Comparison of ENCODE assay signal across 9 mouse cellular contexts in the genomic region with DNA sequence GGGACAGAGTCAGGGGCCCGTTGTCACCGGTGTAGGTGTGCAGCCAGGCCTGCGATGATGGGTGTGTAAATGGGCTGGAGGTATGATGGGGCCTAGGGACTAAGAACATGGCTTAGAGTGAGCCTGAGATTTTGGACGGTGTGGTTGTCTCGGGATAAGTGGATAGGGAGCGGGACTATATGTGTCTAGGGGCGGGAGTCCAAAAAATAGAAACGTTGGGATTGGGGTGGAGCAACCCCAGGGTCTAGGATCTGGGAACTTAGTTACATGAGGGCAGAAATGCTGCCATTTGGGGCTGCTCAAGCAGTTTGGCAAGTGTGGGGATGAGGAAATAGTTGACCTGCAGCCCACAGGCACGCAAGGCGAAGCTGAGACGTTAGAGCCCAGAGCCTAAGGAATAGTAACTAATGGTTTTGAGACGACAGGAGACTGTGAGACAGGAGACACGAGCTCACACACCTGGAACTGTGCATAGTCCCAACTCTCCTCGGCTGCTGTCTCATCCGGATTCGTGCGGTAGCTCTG. TPM values are rescaled to one million over a fixed set of nuclear protein-coding genes. Genes with fewer than 3 reads are reported as not detected.
DNase-seq lines count a peak whose midpoint lies in the region; ATAC-seq and TF ChIP-seq lines count a peak whose summit lies in the region.
"Had no signal": no experiment of that assay in that cellular context is flagged by ENCODE, and none has a peak within 500 bp of the region (broad histone marks: within the 10 kb centered on the region; RNA-seq: fewer than 3 reads in every experiment).

No protein-coding gene starts in this region.

- H3K9ac ChIP-seq in lung, postnatal 0 days (replicated peaks; ENCODE audit: low read depth): no peak overlapping the region
- peak overlapping the region; percentile 12; the same call in 1 of the 2 replicates for H3K9ac ChIP-seq in forebrain, embryonic 16.5 days (replicated peaks; ENCODE audit: low read depth, low read length)
- H3K9ac ChIP-seq in intestine, postnatal 0 days (ENCODE audit: low read depth, low read length): no peak overlapping the region
- no peak overlapping the region for H3K9ac ChIP-seq in neural tube, embryonic 15.5 days (replicated peaks)

- H3K4me3 ChIP-seq in lung, postnatal 0 days (ENCODE audit: low read depth, low read length): peak overlapping the region; percentile 24
- H3K4me3 ChIP-seq in forebrain, embryonic 16.5 days (replicated peaks; ENCODE audit: low read length): peak overlapping the region; percentile 2; the same call in 1 of the 2 replicates
- no peak overlapping the region for H3K4me3 ChIP-seq in intestine, postnatal 0 days (ENCODE audit: low read depth, low read length)
- H3K4me3 ChIP-seq in neural tube, embryonic 15.5 days (replicated peaks): peak overlapping the region; percentile 5; the same call in 1 of the 2 replicates

- 0 out of 2 replicates have a peak, but pooled peaks cover 6% of the 10 kb centered on the region for H3K36me3 ChIP-seq in lung, postnatal 0 days (ENCODE audit: insufficient read depth, low read length)
- H3K36me3 ChIP-seq in forebrain, embryonic 16.5 days (ENCODE audit: control insufficient read depth, insufficient read depth): no peaks in the 10 kb centered on the region
- peaks cover 11% of the 10 kb centered on the region; the same call in 1 of the 2 replicates for H3K36me3 ChIP-seq in intestine, postnatal 0 days (ENCODE audit: control insufficient read depth, insufficient read depth)
- no peaks in the 10 kb centered on the region for H3K36me3 ChIP-seq in neural tube, embryonic 15.5 days

- WGBS in lung, postnatal 0 days: 41% methylated on average over 17 of the region's 17 CpGs
- 33% methylated on average over 17 of the region's 17 CpGs for whole genome bisulfite sequencing in forebrain, embryonic 16.5 days
- WGBS in intestine, postnatal 0 days: 49% methylated on average over 17 of the region's 17 CpGs
- 38% methylated on average over 17 of the region's 17 CpGs for WGBS in neural tube, embryonic 15.5 days

- peak; percentile 39; the same call in 1 of the 2 replicates for ATAC-seq in lung, postnatal 0 days
- ATAC-seq in forebrain, embryonic 16.5 days: no peak; the same call in 1 of the 2 replicates
- 0 out of 2 replicates have a peak, but pooled peaks have one; percentile 8 for ATAC-seq in intestine, postnatal 0 days
- 0 out of 2 replicates have a peak, but pooled peaks have one; percentile 6 for ATAC-seq in neural tube, embryonic 15.5 days (ENCODE audit: low FRiP score)

- peaks cover 13% of the 10 kb centered on the region; the same call in 1 of the 2 replicates for H3K4me1 ChIP-seq in lung, postnatal 0 days (ENCODE audit: insufficient read depth, low read depth, low read length)
- peaks cover 27% of the 10 kb centered on the region for H3K4me1 ChIP-seq in forebrain, embryonic 16.5 days (replicated peaks; ENCODE audit: control insufficient read depth, insufficient read depth, low read length)
- H3K4me1 ChIP-seq in intestine, postnatal 0 days (replicated peaks; ENCODE audit: control insufficient read depth, insufficient read depth, low read length): peaks cover 8% of the 10 kb centered on the region
- H3K4me1 ChIP-seq in neural tube, embryonic 15.5 days: peaks cover 24% of the 10 kb centered on the region

- no peaks in the 10 kb centered on the region for H3K9me3 ChIP-seq in lung, postnatal 0 days (ENCODE audit: low read length)
- H3K9me3 ChIP-seq in forebrain, embryonic 16.5 days (ENCODE audit: control insufficient read depth, low read length): no peaks in the 10 kb centered on the region
- no peaks in the 10 kb centered on the region for H3K9me3 ChIP-seq in intestine, postnatal 0 days (ENCODE audit: control insufficient read depth)
- H3K9me3 ChIP-seq in neural tube, embryonic 15.5 days (replicated peaks): no peaks in the 10 kb centered on the region

- H3K27me3 ChIP-seq in lung, postnatal 0 days (replicated peaks; ENCODE audit: insufficient read depth, low read length): no peaks in the 10 kb centered on the region
- peaks cover 14% of the 10 kb centered on the region for H3K27me3 ChIP-seq in forebrain, embryonic 16.5 days (replicated peaks; ENCODE audit: control insufficient read depth, insufficient read depth, low read length)
- H3K27me3 ChIP-seq in intestine, postnatal 0 days (replicated peaks; ENCODE audit: control insufficient read depth, insufficient read depth, low read length): no peaks in the 10 kb centered on the region
- H3K27me3 ChIP-seq in neural tube, embryonic 15.5 days (replicated peaks): peaks cover 42% of the 10 kb centered on the region

- peak overlapping the region; percentile 51 for H3K4me2 ChIP-seq in lung, postnatal 0 days (replicated peaks; ENCODE audit: low read depth, low read length)
- peak overlapping the region; percentile 43 for H3K4me2 ChIP-seq in forebrain, embryonic 16.5 days (ENCODE audit: low read length)
- peak overlapping the region; percentile 57; the same call in 1 of the 2 replicates for H3K4me2 ChIP-seq in intestine, postnatal 0 days (replicated peaks; ENCODE audit: low read depth)
- peak overlapping the region; percentile 42 for H3K4me2 ChIP-seq in neural tube, embryonic 15.5 days

- no peak for TF ChIP-seq EP300 in lung, postnatal 0 days (IDR thresholded peaks at IDR 0.05)

- peak overlapping the region; percentile 47 for H3K27ac ChIP-seq in lung, postnatal 0 days (ENCODE audit: low read length)
- H3K27ac ChIP-seq in forebrain, embryonic 16.5 days (ENCODE audit: low read length): peak overlapping the region; percentile 5; the same call in 1 of the 2 replicates
- no peak overlapping the region for H3K27ac ChIP-seq in intestine, postnatal 0 days (ENCODE audit: low read depth, low read length)
- H3K27ac ChIP-seq in neural tube, embryonic 15.5 days (replicated peaks): no peak overlapping the region

- no peak for TF ChIP-seq CTCF in lung, postnatal 0 days (IDR thresholded peaks at IDR 0.05)
- no peak for TF ChIP-seq CTCF in intestine, postnatal 0 days (IDR thresholded peaks at IDR 0.05; ENCODE audit: low read depth)

- peak; percentile 66 for DNase-seq in lung, postnatal 0 days (ENCODE audit: low spot score)
- no peak for DNase-seq in lung, postnatal 4 days
- no peak for DNase-seq in urinary bladder, adult 2 months (ENCODE audit: low spot score)
- no peak for DNase-seq in frontal cortex, postnatal 10 days (ENCODE audit: low spot score in 2 of 2)
- DNase-seq in retina, embryonic 14.5 days (ENCODE audit: low spot score): no peak
- DNase-seq: layer of hippocampus, postnatal 36 days had no signal

RNA-seq across cellular contexts. Expression of a gene that starts 3.2 kb away (rescaled TPM):
- 9.1 and 9.8 TPM in 2 replicates for polyA plus RNA-seq in lung, postnatal 0 days (2015; fragmentation: Nextera tagmentation; extraction: Ambion mirVana)
- polyA plus RNA-seq in forebrain, embryonic 16.5 days (2015; fragmentation: Nextera tagmentation; extraction: Ambion mirVana): 1.5 and 1.6 TPM in 2 replicates
- polyA plus RNA-seq in intestine, postnatal 0 days (2015; fragmentation: Nextera tagmentation; extraction: Ambion mirVana): 1.6 and 2.3 TPM in 2 replicates
- polyA plus RNA-seq in neural tube, embryonic 15.5 days (2015; fragmentation: Nextera tagmentation; extraction: Ambion mirVana): 1.7 and 12.4 TPM in 2 replicates
- polyA plus RNA-seq in urinary bladder, adult 2 months (2012; rRNA removed): 12.3 and 15.1 TPM in 2 replicates

RNA-seq across cellular contexts. Expression of a gene that starts 5.2 kb away (rescaled TPM):
- polyA plus RNA-seq in lung, postnatal 0 days (2015; fragmentation: Nextera tagmentation; extraction: Ambion mirVana): not detected in 2 replicates
- polyA plus RNA-seq in forebrain, embryonic 16.5 days (2015; fragmentation: Nextera tagmentation; extraction: Ambion mirVana): 0.30 and 0.47 TPM in 2 replicates
- polyA plus RNA-seq in intestine, postnatal 0 days (2015; fragmentation: Nextera tagmentation; extraction: Ambion mirVana): not detected in 2 replicates
- 0.67 and 0.78 TPM in 2 replicates for polyA plus RNA-seq in neural tube, embryonic 15.5 days (2015; fragmentation: Nextera tagmentation; extraction: Ambion mirVana)
- not detected in 2 replicates for polyA plus RNA-seq in urinary bladder, adult 2 months (2012; rRNA removed)

RNA-seq across cellular contexts. Expression of a gene that starts 20.2 kb away (rescaled TPM):
- polyA plus RNA-seq in lung, postnatal 0 days (2015; fragmentation: Nextera tagmentation; extraction: Ambion mirVana): 46.5 and 52.3 TPM in 2 replicates
- 73.1 and 79.5 TPM in 2 replicates for polyA plus RNA-seq in forebrain, embryonic 16.5 days (2015; fragmentation: Nextera tagmentation; extraction: Ambion mirVana)
- polyA plus RNA-seq in intestine, postnatal 0 days (2015; fragmentation: Nextera tagmentation; extraction: Ambion mirVana): 18.7 and 20.8 TPM in 2 replicates
- polyA plus RNA-seq in neural tube, embryonic 15.5 days (2015; fragmentation: Nextera tagmentation; extraction: Ambion mirVana): 28.9 and 44.5 TPM in 2 replicates
- 29.1 and 29.2 TPM in 2 replicates for polyA plus RNA-seq in urinary bladder, adult 2 months (2012; rRNA removed)

RNA-seq across cellular contexts. Expression of a gene that starts 23.8 kb away (rescaled TPM):
- 0.93 and 1.1 TPM in 2 replicates for polyA plus RNA-seq in lung, postnatal 0 days (2015; fragmentation: Nextera tagmentation; extraction: Ambion mirVana)
- 1.1 and 2.2 TPM in 2 replicates for polyA plus RNA-seq in forebrain, embryonic 16.5 days (2015; fragmentation: Nextera tagmentation; extraction: Ambion mirVana)
- polyA plus RNA-seq in intestine, postnatal 0 days (2015; fragmentation: Nextera tagmentation; extraction: Ambion mirVana): 0.47 and 0.55 TPM in 2 replicates
- 15.6 and 17.7 TPM in 2 replicates for polyA plus RNA-seq in neural tube, embryonic 15.5 days (2015; fragmentation: Nextera tagmentation; extraction: Ambion mirVana)
- polyA plus RNA-seq in urinary bladder, adult 2 months (2012; rRNA removed): 5.1 and 7.5 TPM in 2 replicates

RNA-seq across cellular contexts. Expression of a gene that starts 31.0 kb away (rescaled TPM):
- polyA plus RNA-seq in lung, postnatal 0 days (2015; fragmentation: Nextera tagmentation; extraction: Ambion mirVana): 2.7 and 3.3 TPM in 2 replicates
- polyA plus RNA-seq in forebrain, embryonic 16.5 days (2015; fragmentation: Nextera tagmentation; extraction: Ambion mirVana): 0.58 and 0.95 TPM in 2 replicates
- 0.07 TPM in 1 of 2 replicates, not detected in the other for polyA plus RNA-seq in intestine, postnatal 0 days (2015; fragmentation: Nextera tagmentation; extraction: Ambion mirVana)
- 0.36 and 0.60 TPM in 2 replicates for polyA plus RNA-seq in neural tube, embryonic 15.5 days (2015; fragmentation: Nextera tagmentation; extraction: Ambion mirVana)
- polyA plus RNA-seq in urinary bladder, adult 2 months (2012; rRNA removed): 0.12 and 0.15 TPM in 2 replicates

Comparison
In these comparisons a context has a peak if more than half of its experiments do, and no peak if none do; other contexts are left out.
1. H3K27ac ChIP-seq: peak in lung, postnatal 0 days (single experiment) and forebrain, embryonic 16.5 days (single experiment); none in intestine, postnatal 0 days (single experiment) and neural tube, embryonic 15.5 days (single experiment).
2. Peak in every context shown above with its lines, with median percentiles within 50 percentile points of each other: H3K4me2 ChIP-seq.